Comparison of ENCODE assay signal across 28 mouse cellular contexts in the genomic region with DNA sequence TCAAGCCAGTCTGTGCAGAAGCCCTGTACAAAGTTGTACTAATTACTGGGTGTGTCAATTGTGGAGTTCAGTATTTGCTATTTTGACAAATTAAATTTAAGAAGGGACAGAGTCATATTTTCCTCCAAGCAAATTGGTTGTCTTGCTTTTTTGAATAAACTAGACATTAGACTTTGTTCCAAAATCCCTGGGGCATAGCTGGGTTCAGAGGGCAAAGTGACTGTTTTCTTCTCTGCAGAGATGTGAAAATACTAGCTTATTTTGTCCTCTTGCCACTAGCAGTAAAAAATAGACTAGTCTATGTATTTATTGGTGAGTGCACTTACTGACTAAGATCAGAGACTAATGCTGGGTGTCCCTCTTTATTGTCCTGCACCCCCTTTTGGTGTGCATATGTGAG.
DNase-seq lines count a peak whose midpoint lies in the region; ATAC-seq lines count a peak whose summit lies in the region.
"Had no signal": no experiment of that assay in that cellular context is flagged by ENCODE, and none has a peak within 500 bp of the region (broad histone marks: within the 10 kb centered on the region; RNA-seq: fewer than 3 reads in every experiment).

No protein-coding gene starts in this region.

- no peak overlapping the region for H3K4me2 ChIP-seq in kidney, embryonic 16.5 days (replicated peaks; ENCODE audit: low read depth, low read length)
- H3K4me2 ChIP-seq: embryonic facial prominence, embryonic 12.5 days; embryonic facial prominence, embryonic 15.5 days; heart, embryonic 12.5 days; heart, embryonic 15.5 days; hindbrain, embryonic 13.5 days had no signal

- H3K36me3 ChIP-seq in kidney, embryonic 16.5 days (ENCODE audit: insufficient read depth, low read length) = no peaks in the 10 kb centered on the region
- H3K36me3 ChIP-seq: embryonic facial prominence, embryonic 12.5 days; embryonic facial prominence, embryonic 15.5 days; heart, embryonic 12.5 days; heart, embryonic 15.5 days; hindbrain, embryonic 10.5 days; hindbrain, embryonic 13.5 days had no signal

- H3K4me3 ChIP-seq in kidney, embryonic 16.5 days (ENCODE audit: low read length) = no peak overlapping the region
- H3K4me3 ChIP-seq: embryonic facial prominence, embryonic 12.5 days; embryonic facial prominence, embryonic 15.5 days; heart, embryonic 12.5 days; heart, embryonic 15.5 days; hindbrain, embryonic 10.5 days; hindbrain, embryonic 13.5 days had no signal

- H3K9ac ChIP-seq in kidney, embryonic 16.5 days (replicated peaks; ENCODE audit: low read length) = no peak overlapping the region
- H3K9ac ChIP-seq: embryonic facial prominence, embryonic 12.5 days; embryonic facial prominence, embryonic 15.5 days; forebrain, postnatal 0 days; heart, embryonic 12.5 days; heart, embryonic 15.5 days; hindbrain, embryonic 13.5 days had no signal

- no peaks in the 10 kb centered on the region for H3K9me3 ChIP-seq in kidney, embryonic 16.5 days (ENCODE audit: low read length)
- H3K9me3 ChIP-seq: embryonic facial prominence, embryonic 12.5 days; embryonic facial prominence, embryonic 15.5 days; G1E; heart, embryonic 12.5 days; heart, embryonic 15.5 days; hindbrain, embryonic 10.5 days; hindbrain, embryonic 13.5 days had no signal

- H3K4me1 ChIP-seq in kidney, embryonic 16.5 days (ENCODE audit: insufficient read depth, low read length) = no peaks in the 10 kb centered on the region
- H3K4me1 ChIP-seq: heart, embryonic 12.5 days; heart, embryonic 15.5 days had no signal

- no peaks in the 10 kb centered on the region for H3K27me3 ChIP-seq in kidney, embryonic 16.5 days (ENCODE audit: insufficient read depth, low read length)
- H3K27me3 ChIP-seq: CH12.LX; embryonic facial prominence, embryonic 12.5 days; embryonic facial prominence, embryonic 15.5 days; heart, embryonic 12.5 days; heart, embryonic 15.5 days; hindbrain, embryonic 13.5 days had no signal

- peak; percentile 13 for DNase-seq in kidney, adult 18-20 months
- DNase-seq in kidney, adult 9 months = peak; percentile 83
- DNase-seq in kidney, postnatal 10 days = no peak
- peak; percentile 28 for DNase-seq in kidney, postnatal 14 days
- no peak for DNase-seq in layer of hippocampus, adult 18-20 months (ENCODE audit: low spot score in 2 of 2)
- DNase-seq: adrenal gland, adult 2 months; adrenal gland, postnatal 14 days; B cell, adult 2 months; cerebellum, adult 11 months; cerebellum, adult 2 months; cerebellum, adult 9-11 months; cerebellum, postnatal 25 days; forebrain, postnatal 0 days; gastrocnemius, postnatal 25 days; heart, adult 18-20 months; heart, postnatal 10 days; heart, postnatal 36 days had no signal

- no peak overlapping the region for H3K27ac ChIP-seq in kidney, embryonic 16.5 days (ENCODE audit: low read length)
- H3K27ac ChIP-seq: embryonic facial prominence, embryonic 12.5 days; embryonic facial prominence, embryonic 15.5 days; heart, embryonic 15.5 days; hindbrain, embryonic 10.5 days; hindbrain, embryonic 13.5 days had no signal

- ATAC-seq in kidney, embryonic 16.5 days (ENCODE audit: low FRiP score, low TSS enrichment) = no peak
- ATAC-seq: forebrain, embryonic 14.5 days; forebrain, postnatal 0 days; hindbrain, embryonic 16.5 days had no signal

Comparison
In these comparisons a context has a peak if more than half of its experiments do, and no peak if none do; other contexts are left out.
1. DNase-seq: peak in kidney, adult 18-20 months (single experiment), kidney, adult 9 months (single experiment) and kidney, postnatal 14 days (single experiment); none in kidney, postnatal 10 days (single experiment) and layer of hippocampus, adult 18-20 months (0 of 2).